Mouse (Mus musculus) left cerebral cortex, postnatal 4 days (tissue): ENCODE results near the gene Umad1. TPM values are rescaled to one million over a fixed set of nuclear protein-coding genes. Genes with fewer than 3 reads are reported as not detected.

Experiments used
- DNase-seq: peaks from one replicate; pipeline ENCODE4 v3.0.0-alpha.2; 2022
- intact Hi-C: fragments of 180-260 bp; cut with DNase I; formaldehyde crosslinking; loops from one replicate; pipeline ENCODE4 v1.15.1; 2025
- total RNA-seq, 2 experiments: library from RNA; stranded (reverse); gene quantifications; 2 replicates each; pipeline ENCODE4 v1.2.3; 2021

Gene Umad1
- total RNA-seq, 2 experiments from 2014 or later = 27.3 to 27.7 TPM

DNA sequence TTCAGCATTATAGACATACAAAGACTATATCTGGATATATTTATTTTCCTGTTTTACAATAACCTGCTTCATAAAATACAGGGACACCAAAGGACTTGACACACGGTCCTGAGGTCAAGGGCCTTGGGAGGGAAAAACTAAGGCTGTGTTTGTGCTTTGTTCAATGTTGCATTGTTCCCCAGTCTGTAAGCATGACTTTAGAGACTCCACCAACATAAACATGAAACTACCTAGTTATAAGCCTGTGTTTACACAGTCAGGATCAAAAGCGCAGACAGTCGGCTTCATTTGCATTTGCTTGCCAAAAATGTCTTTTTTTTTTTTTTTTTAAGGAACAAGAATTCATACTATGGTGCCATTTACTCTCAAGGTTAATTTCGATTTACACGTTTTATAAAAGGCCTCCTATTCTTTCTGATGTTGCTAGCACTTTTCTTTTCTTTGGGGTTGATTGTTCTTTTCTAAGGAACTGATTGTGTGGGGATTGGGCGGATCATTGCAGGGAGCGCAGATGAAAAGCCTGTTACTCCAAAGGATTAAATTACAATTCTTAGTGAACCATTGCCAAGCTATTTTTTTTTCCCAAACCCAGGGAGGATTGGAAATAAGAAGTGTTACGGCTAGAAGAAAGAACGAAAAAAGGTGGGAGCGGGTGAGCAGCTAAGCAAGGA lies 208.7 kb downstream of the Umad1 start:
- intact Hi-C loops = no loop called here
- DNase-seq = no peak

DNA sequence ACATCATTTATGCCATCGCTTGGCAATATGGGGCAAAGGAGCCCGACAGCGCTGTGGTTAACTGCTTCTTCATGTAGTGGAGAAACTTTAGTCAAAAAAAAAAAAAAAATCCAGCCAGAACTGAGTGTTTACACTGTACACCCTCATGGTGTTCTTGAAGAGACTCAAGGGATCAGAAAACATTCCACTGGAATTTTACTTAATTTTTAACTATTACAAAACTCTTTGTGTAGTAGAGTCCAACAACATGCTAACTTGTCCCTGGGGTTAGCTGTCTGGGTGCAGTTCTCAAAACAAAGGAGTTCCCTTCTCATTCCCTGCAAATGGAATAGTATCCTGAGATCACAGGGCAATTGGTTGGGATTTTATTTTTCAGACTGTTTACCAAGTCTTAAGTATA lies 210.8 kb downstream of the Umad1 start:
- intact Hi-C loops = no loop called here
- DNase-seq = no peak

DNA sequence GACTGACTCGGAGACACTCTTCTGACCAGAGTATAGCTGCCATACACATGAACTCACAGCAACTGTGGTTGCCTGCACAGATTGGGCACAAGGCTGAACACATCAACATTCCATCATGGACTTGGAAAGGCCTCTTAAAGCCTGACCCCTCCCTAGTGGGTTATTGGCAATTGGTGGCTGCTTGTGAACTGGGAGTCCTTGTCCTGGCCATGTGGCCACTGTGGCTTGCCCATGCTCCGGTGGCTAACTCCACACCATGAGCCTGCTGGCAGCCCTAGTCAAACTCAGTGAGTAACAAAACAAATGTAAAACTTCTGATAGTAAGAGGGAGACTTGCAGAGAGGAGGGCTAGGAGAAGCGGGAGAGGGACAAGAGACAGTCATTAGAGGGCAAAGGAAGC lies 213.0 kb downstream of the Umad1 start:
- DNase-seq = no peak
- intact Hi-C loops = no loop called here

DNA sequence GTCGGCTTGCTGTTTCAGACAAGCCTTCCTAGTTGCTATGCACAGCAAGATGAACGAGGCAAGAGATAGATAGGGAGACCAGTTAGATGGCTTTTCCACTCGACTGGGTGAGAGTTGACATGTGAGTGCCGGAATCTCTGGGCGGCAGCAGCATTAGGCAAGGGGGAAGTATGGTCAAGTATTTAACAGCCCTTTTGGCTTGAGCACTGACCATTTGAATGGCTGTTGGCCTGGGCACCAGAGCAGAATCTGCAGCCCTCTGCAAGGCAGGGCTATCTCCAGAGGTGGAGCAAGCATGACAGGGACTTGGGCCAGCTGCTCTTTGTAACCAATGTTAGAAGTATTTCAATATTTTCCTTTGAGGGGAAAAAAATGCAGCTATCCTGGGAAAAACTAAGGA lies 213.8 kb downstream of the Umad1 start:
- intact Hi-C loops = no loop called here
- no peak for DNase-seq

DNA sequence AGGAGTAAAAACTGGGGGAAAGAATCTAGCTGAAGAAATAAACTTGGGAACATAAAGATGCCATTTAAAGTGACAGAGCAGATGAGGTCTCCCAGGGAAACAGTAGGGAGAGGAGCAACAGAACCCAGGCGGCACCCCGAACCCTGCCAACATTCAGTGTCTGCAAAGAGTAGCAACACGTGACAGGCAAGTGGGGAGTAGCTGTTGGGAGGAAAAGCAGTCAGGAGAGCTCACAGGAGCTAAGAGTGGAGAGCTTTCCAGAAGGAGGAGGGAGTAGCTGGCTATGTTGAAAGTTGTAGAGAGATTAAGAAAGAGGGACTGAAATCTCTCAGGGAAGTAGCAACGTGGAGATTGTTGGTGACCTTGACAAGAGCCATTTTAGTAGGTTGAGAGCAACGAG lies 214.4 kb downstream of the Umad1 start:
- DNase-seq = no peak
- intact Hi-C loops = no loop called here

DNA sequence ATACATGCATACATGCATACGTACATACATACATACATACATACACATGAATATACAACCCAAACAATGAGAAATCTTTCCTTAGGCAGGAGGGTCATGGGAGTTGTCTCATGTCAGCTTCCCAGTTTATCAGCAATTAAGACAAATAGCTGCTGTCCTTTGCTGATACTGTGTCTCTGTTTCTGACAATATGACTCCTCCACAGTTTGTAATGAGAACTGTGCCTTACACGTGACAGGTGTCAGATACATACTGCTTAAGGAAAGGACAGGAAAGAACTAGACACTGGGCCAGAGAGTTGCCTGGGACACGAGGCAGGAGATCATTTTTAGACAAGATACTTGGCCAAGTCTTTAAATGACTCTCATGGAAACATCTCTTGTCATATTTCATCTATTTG lies 215.2 kb downstream of the Umad1 start:
- no peak for DNase-seq
- intact Hi-C loops = no loop called here

DNA sequence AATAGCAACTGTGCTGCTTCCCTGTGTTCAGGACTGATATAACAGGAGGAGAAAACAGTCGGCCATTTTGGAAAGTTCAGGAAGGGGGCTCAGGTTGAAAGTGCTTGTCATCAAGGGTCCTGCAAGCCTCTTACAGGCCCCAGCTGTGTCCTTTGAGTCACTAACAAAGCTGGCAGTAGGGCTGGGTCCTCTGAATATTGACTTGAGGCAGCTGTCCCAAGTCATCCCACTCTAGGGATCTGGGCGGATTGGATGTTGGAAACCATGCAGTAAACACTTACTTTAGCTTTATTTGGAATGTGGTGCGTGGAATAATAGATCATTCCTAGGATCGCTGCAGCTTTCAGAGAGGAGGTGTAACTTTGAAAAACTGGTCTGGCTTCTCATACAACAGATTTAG lies 215.7 kb downstream of the Umad1 start:
- intact Hi-C loops = no loop called here
- DNase-seq = no peak

DNA sequence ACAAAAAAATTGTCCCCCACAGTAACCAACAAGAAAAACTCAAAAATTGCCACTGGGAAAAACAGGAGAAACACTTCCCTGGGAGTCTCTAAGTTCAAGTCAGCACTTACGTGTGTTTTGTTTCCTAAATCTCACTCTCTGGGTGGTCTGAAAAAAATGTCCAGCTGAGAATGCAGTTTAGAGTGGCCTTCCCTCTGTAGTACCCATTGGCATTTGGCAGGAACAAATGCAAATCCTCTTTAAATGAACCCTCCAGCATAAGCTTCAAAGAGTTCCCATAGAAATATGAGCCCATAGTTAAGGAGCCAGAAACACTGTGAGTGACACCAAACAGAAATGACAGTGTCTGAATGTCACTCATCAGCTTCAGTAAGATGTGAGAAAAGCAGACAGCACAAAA lies 220.1 kb downstream of the Umad1 start:
- DNase-seq = no peak
- intact Hi-C loops = no loop called here

DNA sequence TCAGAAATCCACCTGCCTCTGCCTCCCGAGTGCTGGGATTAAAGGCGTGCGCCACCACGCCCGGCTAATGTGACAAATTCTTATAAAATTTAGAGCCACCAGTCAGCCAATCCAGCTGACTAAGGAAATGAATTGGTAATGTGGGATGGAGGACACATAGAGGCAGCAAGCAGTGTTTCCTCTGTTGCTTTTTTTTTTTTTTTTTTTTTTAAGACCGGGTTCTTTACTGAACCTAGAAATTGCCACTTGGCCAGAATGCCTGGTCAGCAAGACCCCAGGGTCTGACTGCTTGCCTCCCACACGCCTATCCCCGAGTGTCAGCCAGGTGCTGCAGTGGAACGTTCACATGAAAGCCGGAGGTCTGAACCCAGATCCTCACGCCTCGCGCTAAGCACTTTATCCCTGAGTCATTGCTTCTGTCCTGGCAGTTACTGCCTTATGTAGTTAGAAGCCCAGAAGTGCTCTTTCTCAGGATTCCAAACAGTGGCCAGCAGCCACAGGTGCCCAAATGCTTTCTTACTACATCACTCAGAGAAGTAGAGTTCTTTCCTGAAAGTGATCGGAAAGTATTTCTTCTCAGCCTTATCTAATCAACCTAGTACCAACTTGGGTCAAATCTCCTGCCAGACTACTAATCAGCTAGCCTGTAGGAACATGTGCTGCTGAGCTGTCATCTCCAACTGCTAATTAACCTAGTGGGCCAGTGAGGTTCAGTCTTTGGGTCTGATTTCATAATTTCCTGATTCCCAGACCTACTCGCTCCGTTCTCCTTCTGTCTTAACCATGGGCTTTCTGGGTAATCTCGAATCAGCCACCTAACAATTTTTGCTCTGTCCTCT lies 225.6 kb downstream of the Umad1 start:
- intact Hi-C loops = no loop called here
- no peak for DNase-seq

DNA sequence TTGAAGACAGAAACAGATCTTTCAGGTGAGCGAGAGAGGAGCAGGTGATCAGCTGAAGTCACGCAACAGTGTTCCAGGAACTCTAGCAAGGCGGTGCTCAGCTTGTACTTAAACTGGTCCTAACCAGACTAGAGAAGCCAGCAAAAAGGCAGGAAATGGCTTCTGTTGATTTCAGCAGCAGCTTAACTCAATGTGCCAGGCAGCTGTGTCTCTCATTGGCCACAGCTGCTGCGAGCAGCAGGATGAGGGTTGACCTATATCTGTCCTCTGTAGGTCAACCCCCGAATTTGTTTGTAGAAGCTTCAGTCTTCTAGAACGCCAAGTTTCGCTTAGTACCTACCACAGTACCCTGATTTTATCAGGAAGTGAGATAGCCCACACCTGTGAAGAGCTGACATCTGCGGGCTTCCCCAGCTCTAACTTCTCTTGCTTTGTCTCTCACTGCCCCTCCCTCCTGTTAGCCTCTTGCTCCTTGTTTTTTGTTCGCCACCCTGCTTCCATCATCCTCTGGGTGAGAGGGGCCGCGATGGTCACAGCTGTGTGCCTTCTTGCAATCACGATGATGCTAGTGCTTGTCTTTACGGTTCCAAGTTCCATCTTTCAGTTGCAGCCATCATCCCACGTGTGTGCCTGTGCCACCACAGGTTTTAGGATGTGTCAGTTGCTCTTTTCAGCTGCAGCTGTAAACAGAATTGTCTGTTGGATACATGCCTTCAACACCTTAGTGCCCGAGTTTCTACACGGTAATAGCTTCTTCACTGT lies 226.5 kb downstream of the Umad1 start:
- intact Hi-C loops = no loop called here
- no peak for DNase-seq

DNA sequence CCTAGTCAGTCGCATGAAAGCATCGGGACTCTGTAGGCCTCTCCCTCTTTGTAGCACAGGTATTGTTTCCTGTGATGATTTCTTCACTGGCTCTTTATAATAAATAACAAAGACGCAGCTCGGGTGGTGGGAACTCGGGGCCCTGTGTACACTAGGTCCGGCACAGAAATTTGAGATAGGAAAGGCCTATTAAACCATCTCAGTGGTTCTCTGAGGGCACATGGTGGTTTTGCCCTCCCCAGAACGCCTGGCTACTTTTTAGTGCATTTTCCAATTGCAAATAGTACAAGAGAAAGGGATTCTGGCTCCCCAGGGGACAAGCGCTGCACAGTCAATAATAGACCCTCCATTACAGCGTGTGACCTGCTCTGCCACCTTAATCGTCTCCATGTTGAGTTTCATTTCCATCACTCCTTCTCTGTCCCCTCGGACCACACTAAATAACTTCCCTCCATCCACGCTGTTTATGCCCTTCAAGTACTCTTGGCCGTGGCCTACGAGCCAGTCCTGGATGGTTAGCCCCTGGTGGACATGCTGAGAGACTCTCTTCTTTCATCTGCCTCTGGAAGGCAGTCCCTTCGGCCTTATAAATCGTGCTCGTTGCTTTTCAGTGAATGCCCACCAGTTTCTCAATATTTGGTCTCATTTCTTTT lies 227.4 kb downstream of the Umad1 start:
- intact Hi-C loops = no loop called here
- DNase-seq = no peak

DNA sequence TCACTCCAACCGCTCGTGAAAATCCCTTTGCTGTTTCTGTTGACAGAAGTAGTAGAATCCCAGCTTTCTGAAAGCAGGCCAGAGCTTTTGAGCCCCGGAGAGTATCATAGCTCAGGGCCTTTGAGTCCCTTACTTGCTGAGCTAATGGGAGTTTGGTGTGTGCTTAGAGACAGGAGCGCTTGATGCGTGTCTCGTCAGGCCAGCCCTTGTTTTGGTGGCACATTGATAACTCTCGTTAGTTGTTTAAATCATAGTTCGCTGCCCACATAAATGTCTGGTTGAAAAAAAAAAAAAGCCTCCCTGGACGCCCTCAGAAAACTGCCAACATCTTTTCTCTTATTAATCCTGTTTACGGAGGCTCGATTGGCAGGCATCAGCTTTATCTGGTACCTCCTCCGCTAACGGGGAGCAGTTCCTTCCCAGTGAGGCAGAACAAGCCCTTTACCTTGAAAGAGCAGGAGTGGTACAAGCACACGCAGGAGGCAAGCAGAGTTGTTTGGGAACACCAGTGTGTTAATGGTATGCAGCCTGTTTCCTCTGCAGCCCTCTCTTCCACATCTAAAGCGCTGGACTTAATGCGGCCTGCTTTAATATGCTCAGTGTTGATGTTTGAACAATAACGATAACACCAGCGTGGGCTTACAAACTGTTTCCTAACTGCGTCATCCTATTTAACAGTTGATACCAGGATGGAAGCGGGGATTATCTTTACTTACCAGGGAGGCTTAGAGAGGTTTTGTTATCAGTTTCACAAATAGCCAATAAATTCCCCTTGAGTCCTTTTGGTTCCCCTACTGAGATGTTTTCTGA lies 228.2 kb downstream of the Umad1 start:
- intact Hi-C loops = no loop called here
- no peak for DNase-seq

DNA sequence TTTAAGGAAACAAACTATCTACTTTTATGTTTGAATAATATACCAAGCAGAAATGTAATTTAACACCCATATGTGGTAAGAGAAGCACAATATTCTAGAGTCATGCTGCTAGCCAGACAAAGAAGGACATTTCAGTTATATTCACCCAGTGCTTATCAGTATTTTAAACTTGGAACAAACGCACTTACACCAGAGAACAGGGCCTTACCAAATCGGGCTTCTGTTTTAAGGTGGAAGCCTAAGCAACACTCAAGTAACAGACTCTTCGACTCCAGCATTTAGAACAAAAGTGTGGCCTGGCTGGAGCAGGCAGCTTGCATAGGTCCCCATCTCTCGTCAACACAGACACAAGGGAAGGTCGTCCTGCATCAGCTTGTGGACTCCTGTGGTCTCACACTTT lies 229.2 kb downstream of the Umad1 start:
- intact Hi-C loops = no loop called here
- no peak for DNase-seq

DNA sequence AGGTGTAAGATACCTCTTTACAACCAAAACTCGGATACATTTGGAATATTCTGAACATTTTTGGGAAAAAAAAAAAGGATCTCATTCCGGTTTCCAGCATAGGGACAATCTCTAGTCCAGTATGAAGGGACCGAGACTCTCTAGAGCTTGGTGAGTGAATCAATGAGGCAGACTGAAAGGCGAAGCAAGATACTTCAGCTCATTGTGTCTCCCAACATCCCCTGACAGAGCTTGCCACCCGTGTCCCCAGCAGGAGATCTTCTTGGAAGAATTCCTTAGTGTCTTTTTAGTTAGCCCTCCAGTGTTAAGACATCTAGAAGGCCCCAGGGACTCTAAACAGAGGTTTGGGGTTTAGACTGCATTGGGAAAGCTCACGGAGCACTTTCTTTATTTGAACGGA lies 230.2 kb downstream of the Umad1 start:
- intact Hi-C loops = no loop called here

DNA sequence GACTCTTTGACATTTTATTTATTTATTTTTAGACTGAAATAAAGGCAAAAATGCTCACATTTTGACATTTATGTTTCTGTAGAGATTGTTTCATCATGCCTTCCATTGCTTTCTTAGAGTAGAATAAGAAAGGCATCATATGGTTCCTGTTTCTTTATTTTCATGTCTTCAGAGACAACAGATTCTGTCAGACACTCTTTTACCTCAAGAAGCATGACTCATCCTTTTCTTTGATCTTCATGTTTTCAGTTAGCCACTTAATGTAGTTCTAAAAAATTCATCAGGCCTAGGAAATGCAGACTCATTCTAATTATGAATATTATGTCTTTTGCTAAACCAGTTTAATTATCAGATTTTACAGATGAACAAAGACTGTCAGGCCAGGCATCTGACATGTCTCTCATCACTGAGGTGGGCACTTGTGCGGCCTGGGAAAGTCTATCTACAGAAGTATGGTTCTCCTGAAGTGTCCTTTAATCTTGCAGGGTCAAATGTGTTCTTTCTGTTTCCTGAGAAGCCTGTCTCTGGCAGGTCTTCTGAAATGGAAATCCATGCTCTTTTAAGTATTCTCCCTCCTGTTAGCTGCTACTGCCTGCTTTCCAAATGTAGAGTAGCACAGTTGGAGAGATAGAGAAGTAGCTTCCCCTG lies 231.0 kb downstream of the Umad1 start:
- intact Hi-C loops = no loop called here
- DNase-seq = no peak

More for the DNA sequence above, 230.2 kb downstream of the Umad1 start:
- DNase-seq = no peak

DNA sequence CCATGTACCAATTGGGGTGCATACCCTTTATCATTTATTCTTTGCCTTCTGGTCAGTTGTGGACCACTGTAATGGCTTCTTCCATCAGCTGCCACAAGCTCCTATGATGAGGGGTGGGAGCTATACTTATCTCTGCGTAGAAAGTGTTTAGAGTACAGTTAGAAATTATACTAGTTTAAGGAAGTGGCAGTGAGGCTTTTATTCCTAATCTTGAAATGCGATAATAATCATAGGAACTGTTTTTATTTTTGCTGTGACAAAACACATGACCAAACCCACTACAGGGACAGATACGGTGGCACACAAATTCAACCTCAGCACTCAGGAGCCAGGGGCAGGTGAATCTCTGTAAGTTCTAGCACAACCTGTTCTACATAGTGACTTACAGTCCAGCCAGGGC lies 233.2 kb downstream of the Umad1 start:
- intact Hi-C loops = no loop called here
- DNase-seq = no peak

DNA sequence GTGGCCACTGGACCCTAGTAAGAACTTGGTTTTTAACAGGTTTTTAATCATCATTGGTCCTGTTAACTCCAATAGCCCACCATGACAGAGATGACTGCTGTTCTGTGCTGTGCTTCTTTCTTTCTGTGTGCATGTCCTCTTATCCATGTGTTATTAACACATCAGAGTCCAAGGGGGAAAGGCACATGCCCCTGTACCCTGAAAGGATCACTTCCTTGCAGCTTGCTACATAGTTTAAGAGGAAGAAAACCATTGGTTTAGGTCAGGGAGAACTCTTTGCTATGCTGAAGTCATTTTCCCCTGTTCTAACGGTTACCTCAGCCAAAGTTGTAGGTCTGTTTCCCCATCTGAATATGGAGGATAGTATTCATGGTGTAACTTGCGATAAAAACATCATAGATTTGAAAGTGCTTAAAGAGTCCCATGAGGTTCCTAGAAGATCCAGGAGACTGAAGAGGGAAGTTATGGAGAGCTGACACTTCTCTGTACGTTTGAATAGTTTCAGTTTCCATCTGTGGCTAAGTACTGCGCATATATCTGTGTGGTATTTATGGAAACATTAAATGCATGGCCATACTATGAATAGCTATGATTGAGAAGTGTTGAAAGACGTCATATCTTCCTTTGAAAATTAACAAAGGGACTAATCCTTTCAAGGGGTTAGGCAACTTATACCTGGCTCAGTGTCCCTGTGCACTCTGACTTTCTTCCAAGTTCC lies 236.2 kb downstream of the Umad1 start:
- DNase-seq = no peak
- intact Hi-C loops = no loop called here

DNA sequence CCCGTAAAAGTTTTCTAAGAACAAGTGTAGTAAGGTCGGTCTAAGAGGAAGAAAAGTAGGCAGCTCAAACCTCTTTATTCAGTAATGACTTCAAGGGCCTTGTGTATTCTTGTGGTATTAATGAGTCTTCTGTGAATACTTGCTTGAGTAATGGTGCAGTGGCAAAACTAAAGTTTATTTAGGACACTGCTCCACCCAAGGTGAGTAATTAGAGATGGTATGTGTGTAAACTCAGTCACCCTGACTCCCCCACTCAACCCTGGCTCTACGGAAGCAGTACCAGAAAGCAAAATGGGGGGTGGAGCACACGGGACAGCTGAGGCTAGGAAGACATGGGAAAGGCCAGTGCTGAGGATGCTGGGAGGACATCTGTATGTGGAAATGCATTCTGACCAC lies 236.7 kb downstream of the Umad1 start:
- DNase-seq = no peak
- intact Hi-C loops = no loop called here

DNA sequence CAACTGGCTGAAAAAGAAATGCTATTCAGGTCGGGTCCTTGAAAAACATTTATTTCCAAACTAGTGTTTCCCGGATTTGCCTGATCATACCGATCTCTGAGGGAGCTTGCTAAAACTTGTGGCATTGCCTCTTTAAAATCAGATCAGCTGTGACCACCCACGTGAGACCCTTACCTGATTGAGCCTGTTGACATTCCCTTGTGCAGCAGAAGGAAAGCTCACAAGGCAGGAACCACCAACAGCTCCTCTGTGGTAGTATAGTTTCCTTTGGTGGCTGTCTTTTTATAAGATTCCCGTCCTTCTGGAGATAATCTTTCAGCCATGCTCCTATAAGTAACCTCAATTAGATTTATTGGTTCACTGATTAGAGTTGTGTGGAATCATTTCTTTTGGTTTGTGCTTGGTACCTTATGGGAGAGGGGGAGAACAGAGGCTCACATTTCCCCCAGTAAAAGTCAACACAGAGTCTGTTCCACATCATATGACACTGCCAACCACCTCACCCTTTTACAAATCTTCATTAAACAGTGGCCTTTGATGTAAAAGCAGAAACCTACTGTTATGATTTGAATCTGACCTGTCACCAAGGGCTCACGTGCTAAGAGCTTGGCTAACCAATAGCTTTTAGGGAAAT lies 238.3 kb downstream of the Umad1 start:
- intact Hi-C loops = no loop called here
- DNase-seq = no peak
